Mouse (Mus musculus): Measurements from ENCODE around the gene Dtx1.

Gene Dtx1

GRCm38 (mm10) chr5:120703660-120704059 lies 8.1 kb downstream of the Dtx1 start:
- no peak for DNase-seq (ENCODE audit: low read depth, low spot score)

GRCm38 (mm10) chr5:120702969-120703368 lies 8.8 kb downstream of the Dtx1 start:
- no peak for DNase-seq (ENCODE audit: low read depth, low spot score)

- DNase-seq (ENCODE audit: low read depth, low spot score), result no peak
Measured at GRCm38 (mm10) chr5:120702421-120702820, 9.3 kb downstream of the Dtx1 start.

GRCm38 (mm10) chr5:120700996-120701790 lies 10.5 kb downstream of the Dtx1 start:
- DNase-seq (ENCODE audit: low read depth, low spot score), result no peak

GRCm38 (mm10) chr5:120698801-120699391 lies 12.8 kb downstream of the Dtx1 start:
- DNase-seq (ENCODE audit: low read depth, low spot score), result no peak

GRCm38 (mm10) chr5:120698181-120698580 lies 13.5 kb downstream of the Dtx1 start:
- no peak for DNase-seq (ENCODE audit: low read depth, low spot score)

GRCm38 (mm10) chr5:120696865-120697264 lies 14.9 kb downstream of the Dtx1 start:
- no peak for DNase-seq (ENCODE audit: low read depth, low spot score)

GRCm38 (mm10) chr5:120696057-120696743 lies 15.5 kb downstream of the Dtx1 start:
- DNase-seq (ENCODE audit: low read depth, low spot score), result no peak

- DNase-seq (ENCODE audit: low read depth, low spot score), result no peak
Measured at GRCm38 (mm10) chr5:120694695-120695074, 17.0 kb downstream of the Dtx1 start.

GRCm38 (mm10) chr5:120693931-120694694 lies 17.6 kb downstream of the Dtx1 start:
- no peak for DNase-seq (ENCODE audit: low read depth, low spot score)

GRCm38 (mm10) chr5:120692034-120692433 lies 19.7 kb downstream of the Dtx1 start:
- DNase-seq (ENCODE audit: low read depth, low spot score), result no peak

- no peak for DNase-seq (ENCODE audit: low read depth, low spot score)
Measured at GRCm38 (mm10) chr5:120690417-120690816, 21.3 kb downstream of the Dtx1 start.

- DNase-seq (ENCODE audit: low read depth, low spot score), result no peak
Measured at GRCm38 (mm10) chr5:120688434-120688833, 23.3 kb downstream of the Dtx1 start.

GRCm38 (mm10) chr5:120687897-120688296 lies 23.8 kb downstream of the Dtx1 start:
- no peak for DNase-seq (ENCODE audit: low read depth, low spot score)

- no peak for DNase-seq (ENCODE audit: low read depth, low spot score)
Measured at GRCm38 (mm10) chr5:120687484-120687851, 24.3 kb downstream of the Dtx1 start.

- DNase-seq (ENCODE audit: low read depth, low spot score), result no peak
Measured at GRCm38 (mm10) chr5:120686749-120687483, 24.8 kb downstream of the Dtx1 start.

GRCm38 (mm10) chr5:120685678-120686077 lies 26.0 kb downstream of the Dtx1 start:
- DNase-seq (ENCODE audit: low read depth, low spot score), result no peak

GRCm38 (mm10) chr5:120682982-120683771 lies 28.6 kb downstream of the Dtx1 start:
- no peak for DNase-seq (ENCODE audit: low read depth, low spot score)

- DNase-seq (ENCODE audit: low read depth, low spot score), result no peak
Measured at GRCm38 (mm10) chr5:120680918-120681317, 30.8 kb downstream of the Dtx1 start.

Measured in forelimb bud, embryonic 11.5 days (tissue).